Mouse (Mus musculus) embryonic facial prominence, embryonic 11.5 days (tissue): Measurements from ENCODE around the gene E130308A19Rik. TPM values are rescaled to one million over a fixed set of nuclear protein-coding genes. Genes with fewer than 3 reads are reported as not detected.

Experiments used
- ATAC-seq: fragments of 200-750 bp; cut with Nextera tagmentation; replicated peaks from 2 replicates; pipeline ENCODE4 v1.8.0; 2017; ENCODE audit warnings: low read depth; ENCODE audit not compliant: insufficient number of reproducible peaks, low FRiP score, low TSS enrichment
- DNase-seq: peaks from one replicate; pipeline ENCODE4 v3.0.0-alpha.2; 2015; ENCODE audit warnings: low spot score
- H3K27ac ChIP-seq: fragments of 300-500 bp; sonication (generic); replicated peaks from 2 replicates; pipeline ENCODE4 v1.5.1; 2014; ENCODE audit warnings: mild to moderate bottlenecking, low read depth, low read length, control low read depth
- H3K27me3 ChIP-seq: fragments of 300-500 bp; sonication (generic); 2 replicates; pipeline ENCODE4 v1.6.1; 2014; ENCODE audit warnings: mild to moderate bottlenecking, low read length, moderate library complexity, mixed read lengths; ENCODE audit not compliant: control insufficient read depth, insufficient read depth
- H3K36me3 ChIP-seq: fragments of 300-500 bp; sonication (generic); replicated peaks from 2 replicates; pipeline ENCODE4 v1.6.1; 2014; ENCODE audit warnings: low read depth, mild to moderate bottlenecking, low read length, moderate library complexity, mixed read lengths; ENCODE audit not compliant: control insufficient read depth, insufficient read depth
- H3K4me1 ChIP-seq: fragments of 300-500 bp; sonication (generic); 2 replicates; pipeline ENCODE4 v1.6.1; 2014; ENCODE audit warnings: low read length, mixed read lengths; ENCODE audit not compliant: control insufficient read depth, insufficient read depth
- H3K4me2 ChIP-seq: fragments of 300-500 bp; sonication (generic); 2 replicates; pipeline ENCODE4 v1.6.1; 2014; ENCODE audit warnings: low read depth, mild to moderate bottlenecking, control low read depth, low read length, moderate library complexity
- H3K4me3 ChIP-seq: fragments of 300-500 bp; sonication (generic); 2 replicates; pipeline ENCODE4 v1.5.1; 2014; ENCODE audit warnings: low read depth, low read length, control low read depth
- H3K9ac ChIP-seq: fragments of 300-500 bp; sonication (generic); replicated peaks from 2 replicates; pipeline ENCODE4 v1.6.1; 2014; ENCODE audit warnings: mild to moderate bottlenecking, control low read depth, low read length
- H3K9me3 ChIP-seq: fragments of 300-500 bp; sonication (generic); replicated peaks from 2 replicates; pipeline ENCODE4 v1.6.1; 2016; ENCODE audit warnings: mild to moderate bottlenecking, low read length, inconsistent platforms, mixed read lengths; ENCODE audit not compliant: control insufficient read depth
- WGBS: fragments of 180-500 bp; shearing (Covaris S2); extraction: QIAGEN DNeasy Blood & Tissue Kit; methylation state at CpG from one replicate; pipeline ENCODE4 v1.1.7; 2014; 5-methylcytosine and 5-hydroxymethylcytosine counted together
- polyA plus RNA-seq: library from polyadenylated mRNA; unstranded; fragments of >200 nt; fragmentation: Nextera tagmentation; extraction: Ambion mirVana; gene quantifications from 2 replicates; pipeline ENCODE4 v1.2.1, GENCODE M21; 2014

Gene E130308A19Rik
- polyA plus RNA-seq, 1 experiment from 2014 or later: 30.5 TPM

DNA sequence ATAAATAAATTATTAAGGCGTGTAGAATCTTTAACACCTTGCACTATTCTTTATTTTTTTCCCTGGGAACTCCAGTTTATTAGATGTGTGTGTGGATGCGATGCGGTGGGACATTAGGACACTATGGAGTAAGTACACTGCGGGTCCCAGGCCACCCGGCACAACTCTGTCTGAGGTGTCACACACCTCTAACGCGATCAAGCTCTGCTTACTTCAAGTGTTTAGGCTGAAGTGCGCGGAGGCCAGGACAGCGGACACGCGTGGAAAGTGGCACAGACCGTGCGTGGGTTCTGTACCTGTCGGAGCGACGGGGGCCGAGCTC lies 374 bp upstream of the E130308A19Rik start:
- Histone ChIP-seq H3K9me3 (no peaks in the 10 kb centered on the region), H3K4me1 (no peaks in the 10 kb centered on the region; the same call in 1 of the 2 replicates), H3K27ac (no peak overlapping the region), H3K4me3 (peak overlapping the region; percentile 98), H3K36me3 (no peaks in the 10 kb centered on the region), H3K27me3 (no peaks in the 10 kb centered on the region), H3K9ac (peak overlapping the region; percentile 90), H3K4me2 (peak overlapping the region; percentile 74)
- no peak for DNase-seq
- 2% methylated on average over 18 of the region's 18 CpGs for WGBS
- ATAC-seq: peak; percentile 86

DNA sequence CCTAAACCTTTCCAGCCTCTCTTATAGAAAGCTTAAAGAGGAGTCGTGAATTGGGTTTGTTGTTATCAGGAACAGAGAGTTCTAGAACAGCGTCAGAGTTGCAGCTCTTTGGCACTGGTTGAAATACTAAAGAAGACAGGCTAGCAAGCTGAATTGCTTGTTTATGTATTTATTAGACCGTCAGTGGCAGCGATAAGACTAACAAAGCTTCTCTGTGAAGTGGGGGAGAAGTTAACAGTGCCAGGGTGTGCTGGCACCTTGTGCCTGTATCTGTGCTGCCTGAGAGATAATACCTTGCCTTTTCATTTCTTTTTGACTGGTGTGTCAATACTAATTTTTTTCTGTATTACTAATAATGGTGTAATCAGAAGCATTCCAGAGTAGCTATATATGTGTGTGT lies 2.2 kb downstream of the E130308A19Rik start:
- no peak overlapping the region for H3K27ac ChIP-seq
- no peaks in the 10 kb centered on the region; the same call in 1 of the 2 replicates for H3K4me1 ChIP-seq
- no peaks in the 10 kb centered on the region for H3K27me3 ChIP-seq
- H3K9me3 ChIP-seq: no peaks in the 10 kb centered on the region
- no peaks in the 10 kb centered on the region for H3K36me3 ChIP-seq
- no peak for ATAC-seq
- 70% methylated on average over 4 of the region's 4 CpGs for WGBS
- H3K9ac ChIP-seq: no peak overlapping the region
- DNase-seq: no peak
- H3K4me3 ChIP-seq: no peak overlapping the region
- H3K4me2 ChIP-seq: no peak overlapping the region

GRCm38 (mm10) chr4:59629076-59629874 lies 3.3 kb downstream of the E130308A19Rik start:
- peak; percentile 28 for DNase-seq
- no peaks in the 10 kb centered on the region for H3K36me3 ChIP-seq
- no peak overlapping the region for H3K9ac ChIP-seq
- H3K27ac ChIP-seq: no peak overlapping the region
- 31% methylated on average over 7 of the region's 7 CpGs for WGBS
- ATAC-seq: no peak
- H3K4me2 ChIP-seq: no peak overlapping the region
- no peaks in the 10 kb centered on the region; the same call in 1 of the 2 replicates for H3K4me1 ChIP-seq
- H3K9me3 ChIP-seq: no peaks in the 10 kb centered on the region
- no peaks in the 10 kb centered on the region for H3K27me3 ChIP-seq
- H3K4me3 ChIP-seq: no peak overlapping the region

DNA sequence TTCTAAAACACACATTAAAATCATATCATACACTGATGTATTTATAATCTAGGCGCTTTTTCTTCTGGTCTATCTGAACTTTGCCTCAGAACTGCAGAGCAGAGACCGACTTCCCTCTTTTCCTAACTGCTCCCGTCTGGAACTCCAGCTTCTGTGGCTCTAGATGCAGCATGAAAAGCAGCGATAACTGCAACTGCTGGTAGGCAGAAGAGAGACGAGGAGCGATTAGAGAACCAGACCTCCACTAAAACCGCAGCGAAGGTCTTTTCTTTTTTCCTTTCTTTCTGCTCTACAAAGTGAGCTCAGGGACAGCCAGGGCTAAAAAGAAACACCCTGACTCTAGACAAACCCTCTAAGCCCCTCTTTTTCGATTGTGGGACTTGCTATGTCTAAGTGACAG lies 4.1 kb downstream of the E130308A19Rik start:
- Histone ChIP-seq H3K4me2 (no peak overlapping the region), H3K27me3 (no peaks in the 10 kb centered on the region), H3K4me3 (no peak overlapping the region), H3K9ac (no peak overlapping the region), H3K9me3 (no peaks in the 10 kb centered on the region), H3K27ac (no peak overlapping the region), H3K36me3 (no peaks in the 10 kb centered on the region), H3K4me1 (no peaks in the 10 kb centered on the region; the same call in 1 of the 2 replicates)
- ATAC-seq: no peak
- WGBS: 65% methylated on average over 9 of the region's 9 CpGs
- DNase-seq: no peak

GRCm38 (mm10) chr4:59634532-59634931 lies 8.5 kb downstream of the E130308A19Rik start:
- 79% methylated on average over 1 of the region's 1 CpGs for WGBS

GRCm38 (mm10) chr4:59639163-59639562 lies 13.2 kb downstream of the E130308A19Rik start:
- Histone ChIP-seq H3K4me1 (no peaks in the 10 kb centered on the region), H3K27me3 (no peaks in the 10 kb centered on the region), H3K4me3 (no peak overlapping the region), H3K4me2 (no peak overlapping the region), H3K9ac (no peak overlapping the region), H3K9me3 (no peaks in the 10 kb centered on the region), H3K36me3 (no peaks in the 10 kb centered on the region), H3K27ac (no peak overlapping the region)
- ATAC-seq (no peak), DNase-seq (no peak)

More at GRCm38 (mm10) chr4:59634532-59634931, 8.5 kb downstream of the E130308A19Rik start:
- no peak for ATAC-seq
- H3K36me3 ChIP-seq: no peaks in the 10 kb centered on the region
- no peaks in the 10 kb centered on the region for H3K4me1 ChIP-seq
- no peaks in the 10 kb centered on the region for H3K9me3 ChIP-seq
- no peak for DNase-seq
- H3K27ac ChIP-seq: no peak overlapping the region
- no peaks in the 10 kb centered on the region for H3K27me3 ChIP-seq
- H3K4me2 ChIP-seq: no peak overlapping the region
- H3K9ac ChIP-seq: no peak overlapping the region
- H3K4me3 ChIP-seq: no peak overlapping the region

GRCm38 (mm10) chr4:59640720-59641119 lies 14.7 kb downstream of the E130308A19Rik start:
- no peaks in the 10 kb centered on the region for H3K4me1 ChIP-seq
- no peaks in the 10 kb centered on the region for H3K9me3 ChIP-seq
- H3K27me3 ChIP-seq: no peaks in the 10 kb centered on the region
- no peak overlapping the region for H3K4me2 ChIP-seq
- no peak overlapping the region for H3K27ac ChIP-seq
- no peak overlapping the region for H3K4me3 ChIP-seq
- H3K9ac ChIP-seq: no peak overlapping the region
- no peaks in the 10 kb centered on the region for H3K36me3 ChIP-seq
- WGBS: 93% methylated on average over 2 of the region's 2 CpGs
- ATAC-seq: no peak
- no peak for DNase-seq

DNA sequence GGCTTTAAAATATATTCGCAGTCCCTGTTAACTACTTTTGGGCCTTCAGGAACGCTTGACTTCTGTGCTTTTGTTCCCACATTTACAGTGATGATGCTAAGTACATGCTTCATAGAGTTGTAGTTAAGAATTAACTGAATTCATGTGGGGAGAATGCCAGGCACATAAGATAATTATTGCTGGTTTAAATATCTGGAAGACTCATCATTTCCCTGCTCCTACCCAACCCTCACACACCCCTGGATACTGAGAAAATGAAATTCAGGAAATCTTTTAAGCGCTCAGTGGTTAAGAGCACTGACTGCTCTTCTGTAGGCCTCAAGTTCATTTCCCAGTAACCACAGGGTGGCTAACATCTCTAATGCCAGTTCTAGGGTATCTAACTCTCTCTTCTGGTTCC lies 16.0 kb downstream of the E130308A19Rik start:
- Histone ChIP-seq H3K36me3 (no peaks in the 10 kb centered on the region), H3K27ac (no peak overlapping the region), H3K9me3 (no peaks in the 10 kb centered on the region), H3K4me1 (no peaks in the 10 kb centered on the region), H3K9ac (no peak overlapping the region), H3K4me3 (no peak overlapping the region), H3K4me2 (no peak overlapping the region), H3K27me3 (no peaks in the 10 kb centered on the region)
- no peak for DNase-seq
- WGBS: 85% methylated on average over 3 of the region's 3 CpGs
- ATAC-seq: no peak
